Mouse (Mus musculus) heart, adult 2 months (tissue): Measurements from ENCODE around the gene Cln6. TPM values are rescaled to one million over a fixed set of nuclear protein-coding genes. Genes with fewer than 3 reads are reported as not detected.

ENCODE experiments used
- DNase-seq, 2 experiments: peaks; one replicate each; pipeline ENCODE4 v3.0.0; 2021
- H3K27ac ChIP-seq: fragments of 200-600 bp; 2 replicates; pipeline ENCODE4 v1.8.1; 2022
- H3K27me3 ChIP-seq: fragments of 200-500 bp; 2 replicates; pipeline ENCODE4 v1.6.1; 2012; ENCODE audit warnings: mild to moderate bottlenecking, low read length, inconsistent platforms, mixed read lengths; ENCODE audit not compliant: control insufficient read depth, insufficient read depth
- H3K36me3 ChIP-seq: fragments of 200-500 bp; 2 replicates; pipeline ENCODE4 v1.6.1; 2012; ENCODE audit warnings: low read length, inconsistent platforms; ENCODE audit not compliant: control insufficient read depth, insufficient read depth
- H3K4me1 ChIP-seq: fragments of 200-500 bp; 2 replicates; pipeline ENCODE4 v1.6.1; 2011; ENCODE audit warnings: low read length; ENCODE audit not compliant: control insufficient read depth, insufficient read depth
- H3K4me3 ChIP-seq: fragments of 200-600 bp; 2 replicates; pipeline ENCODE4 v1.8.1; 2022
- H3K79me2 ChIP-seq: fragments of 200-500 bp; replicated peaks from 2 replicates; pipeline ENCODE4 v1.6.1; 2012; ENCODE audit warnings: mild to moderate bottlenecking, inconsistent platforms, low read length, moderate library complexity, mixed read lengths; ENCODE audit not compliant: control insufficient read depth, insufficient read depth
- H3K9ac ChIP-seq: fragments of 200-500 bp; 2 replicates; pipeline ENCODE4 v1.6.1; 2012; ENCODE audit warnings: low read depth, mild to moderate bottlenecking, control low read depth, inconsistent platforms, low read length, mixed read lengths
- CTCF ChIP-seq: fragments of 200-600 bp; IDR thresholded peaks from 2 replicates; pipeline ENCODE4 v1.8.1; 2022; ENCODE audit warnings: antibody characterized with exemption, mild to moderate bottlenecking, moderate library complexity
- EP300 ChIP-seq: fragments of 200-500 bp; IDR thresholded peaks from 2 replicates; pipeline ENCODE4 v1.6.1; 2011; ENCODE audit warnings: low read depth, low read length, control low read depth; ENCODE audit not compliant: insufficient read depth
- POLR2A ChIP-seq: fragments of 200-500 bp; IDR thresholded peaks from 2 replicates; pipeline ENCODE4 v1.6.1; 2011; ENCODE audit warnings: mild to moderate bottlenecking, low read depth, low read length, control low read depth; ENCODE audit not compliant: insufficient read depth
- WGBS: fragments of 180-500 bp; shearing (Covaris S2); methylation state at CpG from one replicate; pipeline ENCODE4 v1.1.7; 2018; 5-methylcytosine and 5-hydroxymethylcytosine counted together
- intact Hi-C: fragments of 180-260 bp; cut with DNase I; formaldehyde crosslinking; loops from one replicate; pipeline ENCODE4 v1.15.1; 2025
- polyA plus RNA-seq: library from polyadenylated mRNA; depleted of rRNA; stranded (reverse); fragments of >200 nt; gene quantifications from 2 replicates; pipeline ENCODE4 v1.2.3, GENCODE M21; 2012; rRNA removed
- total RNA-seq, 2 experiments: library from RNA; stranded (reverse); gene quantifications; 2 replicates each; pipeline ENCODE4 v1.2.3; 2021

The Cln6 gene
- total and polyA plus RNA-seq, 3 experiments: 18.3 to 36.6 (median 26.0) TPM

DNA sequence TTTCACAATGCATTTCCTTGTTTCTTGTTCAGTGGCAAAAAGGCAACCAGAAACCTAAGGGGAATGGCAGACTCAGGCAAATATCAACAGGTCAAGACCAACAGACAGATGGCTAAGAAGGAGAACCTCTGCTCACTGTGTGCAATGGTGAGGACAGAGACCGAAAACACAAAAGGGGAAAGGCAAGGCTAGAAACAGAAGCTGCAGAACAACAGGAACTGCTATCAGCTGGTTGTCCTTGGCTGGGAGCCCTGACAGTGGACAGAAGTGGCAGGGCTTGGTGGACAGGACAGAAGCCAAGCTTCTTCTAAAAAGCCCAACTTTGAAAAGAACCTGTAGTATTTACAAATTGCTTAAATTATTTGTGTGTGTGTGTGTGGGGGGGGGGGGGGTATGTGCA is 55.9 kb downstream of the Cln6 start:
- no peaks in the 10 kb centered on the region for H3K79me2 ChIP-seq
- H3K4me1 ChIP-seq: peaks cover 2% of the 10 kb centered on the region
- no peak overlapping the region for H3K9ac ChIP-seq
- DNase-seq: peak; percentile 62 to 79
- H3K36me3 ChIP-seq: peaks cover 10% of the 10 kb centered on the region
- H3K27ac ChIP-seq: peak overlapping the region; percentile 64
- TF ChIP-seq EP300 (0 out of 2 replicates have a peak, but pooled peaks have one; percentile 65), POLR2A (no peak), CTCF (no peak)
- H3K27me3 ChIP-seq: no peaks in the 10 kb centered on the region
- 0% methylated on average over 1 of the region's 1 CpGs for whole genome bisulfite sequencing
- intact Hi-C loops: no loop called here
- H3K4me3 ChIP-seq: no peak overlapping the region

Other genes starting within 250 kb of the Cln6 start
- gene Itga11, start 161.0 kb upstream of the Cln6 start, total RNA-seq: 1 to 10 TPM; 1.1 to 2.9 TPM
- gene Itga11, start 161.0 kb upstream of the Cln6 start, polyA plus RNA-seq: 1.6 and 3.6 TPM in 2 replicates
- 10 to 100 TPM; 16.1 to 16.7 TPM for gene Fem1b, start 26.9 kb upstream of the Cln6 start, total RNA-seq
- 4.9 and 10.2 TPM in 2 replicates for gene Fem1b, start 26.9 kb upstream of the Cln6 start, polyA plus RNA-seq
- 1 to 10 TPM in 1 of 2 experiments, under 1 TPM in 1; 0.93 to 1.4 TPM for gene Calml4, start 19.3 kb downstream of the Cln6 start, total RNA-seq
- gene Calml4, start 19.3 kb downstream of the Cln6 start, polyA plus RNA-seq: 0.76 and 1.6 TPM in 2 replicates
- 10 to 100 TPM; 24.2 to 26.1 TPM for gene Pias1, start 149.1 kb downstream of the Cln6 start, total RNA-seq
- 18.0 and 29.7 TPM in 2 replicates for gene Pias1, start 149.1 kb downstream of the Cln6 start, polyA plus RNA-seq